Mouse (Mus musculus): ENCODE results near the gene Prn. TPM values are rescaled to one million over a fixed set of nuclear protein-coding genes. Genes with fewer than 3 reads are reported as not detected.

Prn gene
- total RNA-seq (2015) = not detected in 2 replicates
- total RNA-seq (2017) = not detected in 2 replicates

GRCm38 (mm10) chr2:131909683-131910572 is at the start of gene Prn, which contains the start of gene Prnp:
Gene Prn (plus strand): TSS chr2:131909957.
Gene Prnp (plus strand): TSS chr2:131909928.
- ATAC-seq (replicated peaks; ENCODE audit: poor library complexity) = peak; percentile 87

- no peak for ATAC-seq (replicated peaks; ENCODE audit: poor library complexity)
Observed at GRCm38 (mm10) chr2:131862617-131863275, 47.0 kb upstream of the Prn start.

GRCm38 (mm10) chr2:131863472-131863871 is 46.3 kb upstream of the Prn start:
- ATAC-seq (replicated peaks; ENCODE audit: poor library complexity) = no peak

- ATAC-seq (replicated peaks; ENCODE audit: poor library complexity) = peak; percentile 66
Observed at GRCm38 (mm10) chr2:131864262-131864796, 45.4 kb upstream of the Prn start.

- ATAC-seq (replicated peaks; ENCODE audit: poor library complexity) = no peak
Observed at GRCm38 (mm10) chr2:131866676-131867075, 43.1 kb upstream of the Prn start.

GRCm38 (mm10) chr2:131868983-131869382 is 40.8 kb upstream of the Prn start:
- ATAC-seq (replicated peaks; ENCODE audit: poor library complexity) = no peak

- no peak for ATAC-seq (replicated peaks; ENCODE audit: poor library complexity)
Observed at GRCm38 (mm10) chr2:131873376-131873775, 36.4 kb upstream of the Prn start.

- no peak for ATAC-seq (replicated peaks; ENCODE audit: poor library complexity)
Observed at GRCm38 (mm10) chr2:131876551-131877265, 33.0 kb upstream of the Prn start.

GRCm38 (mm10) chr2:131881766-131882165 is 28.0 kb upstream of the Prn start:
- no peak for ATAC-seq (replicated peaks; ENCODE audit: poor library complexity)

- no peak for ATAC-seq (replicated peaks; ENCODE audit: poor library complexity)
Observed at GRCm38 (mm10) chr2:131883136-131883535, 26.6 kb upstream of the Prn start.

- ATAC-seq (replicated peaks; ENCODE audit: poor library complexity) = peak; percentile 36; the same call in 1 of the 2 replicates
Observed at GRCm38 (mm10) chr2:131886503-131887160, 23.1 kb upstream of the Prn start.

- ATAC-seq (replicated peaks; ENCODE audit: poor library complexity) = peak; percentile 81
Observed at GRCm38 (mm10) chr2:131888233-131888632, 21.5 kb upstream of the Prn start.

GRCm38 (mm10) chr2:131892534-131892933 is 17.2 kb upstream of the Prn start:
- no peak for ATAC-seq (replicated peaks; ENCODE audit: poor library complexity)

- ATAC-seq (replicated peaks; ENCODE audit: poor library complexity) = no peak
Observed at GRCm38 (mm10) chr2:131895106-131895505, 14.7 kb upstream of the Prn start.

- no peak for ATAC-seq (replicated peaks; ENCODE audit: poor library complexity)
Observed at GRCm38 (mm10) chr2:131896011-131896410, 13.7 kb upstream of the Prn start.

- no peak for ATAC-seq (replicated peaks; ENCODE audit: poor library complexity)
Observed at GRCm38 (mm10) chr2:131897336-131898109, 12.2 kb upstream of the Prn start.

GRCm38 (mm10) chr2:131902423-131902822 is 7.3 kb upstream of the Prn start:
- no peak for ATAC-seq (replicated peaks; ENCODE audit: poor library complexity)

GRCm38 (mm10) chr2:131902867-131903266 is 6.9 kb upstream of the Prn start:
- ATAC-seq (replicated peaks; ENCODE audit: poor library complexity) = peak; percentile 16; the same call in 1 of the 2 replicates

- peak; percentile 68 for ATAC-seq (replicated peaks; ENCODE audit: poor library complexity)
Observed at GRCm38 (mm10) chr2:131905025-131905424, 4.7 kb upstream of the Prn start.

GRCm38 (mm10) chr2:131905776-131906175 is 4.0 kb upstream of the Prn start:
- peak; percentile 36 for ATAC-seq (replicated peaks; ENCODE audit: poor library complexity)

All from megakaryocyte progenitor cell, adult 5-6 weeks (primary cell).